Mouse (Mus musculus) MEL (cell line): Measurements from ENCODE around the gene Abl1. TPM values are rescaled to one million over a fixed set of nuclear protein-coding genes. Genes with fewer than 3 reads are reported as not detected.

Experiments used
- DNase-seq: peaks from one replicate; pipeline ENCODE4 v3.0.0; 2011; ENCODE audit warnings: low read depth, low spot score
- H3K27ac ChIP-seq: 2 replicates; pipeline ENCODE4 v1.5.1; 2012; ENCODE audit warnings: low read depth, mild to moderate bottlenecking, control low read depth, low read length, moderate library complexity; ENCODE audit not compliant: control insufficient read depth
- H3K27me3 ChIP-seq, 2 experiments: fragments of 150-350 bp in 1 of 2; sonication (generic) in 1 of 2; 2 replicates each; pipeline ENCODE4 v1.6.1; 2012; ENCODE audit warnings: low read length in 2 of 2, mild to moderate bottlenecking in 2 of 2, improper control_type of control experiment in 1 of 2, moderate library complexity in 1 of 2; ENCODE audit not compliant: insufficient read depth in 2 of 2, control insufficient read depth in 1 of 2
- H3K36me3 ChIP-seq, 2 experiments: 2 replicates each; pipeline ENCODE4 v1.6.1; 2012 to 2014; ENCODE audit warnings: low read length in 2 of 2, improper control_type of control experiment in 1 of 2, inconsistent platforms in 1 of 2, mild to moderate bottlenecking in 1 of 2; ENCODE audit not compliant: insufficient read depth in 2 of 2, control insufficient read depth in 1 of 2
- H3K4me1 ChIP-seq, 2 experiments: fragments of 150-350 bp in 1 of 2; sonication (generic) in 1 of 2; 2 replicates each; pipeline ENCODE4 v1.6.1; 2012; ENCODE audit warnings: low read length in 2 of 2, improper control_type of control experiment in 1 of 2, mild to moderate bottlenecking in 1 of 2; ENCODE audit not compliant: insufficient read depth in 2 of 2, control insufficient read depth in 1 of 2
- H3K4me3 ChIP-seq, 2 experiments: fragments of 150-350 bp in 1 of 2; sonication (generic) in 1 of 2; 2 replicates each; pipeline ENCODE4 v1.5.1; 2012; ENCODE audit warnings: low read depth in 2 of 2, low read length in 2 of 2, mild to moderate bottlenecking in 2 of 2, moderate library complexity in 2 of 2, control low read depth in 1 of 2, improper control_type of control experiment in 1 of 2; ENCODE audit not compliant: control insufficient read depth in 1 of 2, insufficient read depth in 1 of 2
- H3K79me2 ChIP-seq: 2 replicates; pipeline ENCODE4 v1.6.1; 2012; ENCODE audit warnings: mild to moderate bottlenecking, low read length, moderate library complexity; ENCODE audit not compliant: control insufficient read depth, poor library complexity, insufficient read depth
- H3K9ac ChIP-seq: 2 replicates; pipeline ENCODE4 v1.6.1; 2012; ENCODE audit warnings: low read depth, mild to moderate bottlenecking, control low read depth, low read length, moderate library complexity; ENCODE audit not compliant: control insufficient read depth, poor library complexity, severe bottlenecking
- H3K9me3 ChIP-seq: fragments of 150-350 bp; sonication (generic); replicated peaks from 2 replicates; pipeline ENCODE4 v1.6.1; 2012; ENCODE audit warnings: mild to moderate bottlenecking, low read length, improper control_type of control experiment, moderate library complexity; ENCODE audit not compliant: insufficient read depth
- BHLHE40 ChIP-seq: IDR thresholded peaks from 2 replicates; pipeline ENCODE4 v1.6.1; 2012; ENCODE audit warnings: low read depth, mild to moderate bottlenecking, inconsistent platforms, low read length, improper control_type of control experiment, borderline replicate concordance
- CHD2 ChIP-seq: IDR thresholded peaks from 2 replicates; pipeline ENCODE4 v1.6.1; 2011; ENCODE audit warnings: low read length, improper control_type of control experiment
- CTCF ChIP-seq, 3 experiments: IDR thresholded peaks in 2 of 3; conservative IDR thresholded peaks in 1 of 3; 2 replicates each; pipeline ENCODE4 v1.5.1; 2011 to 2012; ENCODE audit warnings: low read length in 3 of 3, low read depth in 2 of 3, mild to moderate bottlenecking in 2 of 3, improper control_type of control experiment in 1 of 3, inconsistent platforms in 1 of 3, mixed read lengths in 1 of 3, moderate library complexity in 1 of 3; ENCODE audit not compliant: control insufficient read depth in 1 of 3, insufficient read depth in 1 of 3, poor library complexity in 1 of 3, severe bottlenecking in 1 of 3
- ELF1 ChIP-seq: IDR thresholded peaks from 2 replicates; pipeline ENCODE4 v1.6.1; 2014; ENCODE audit warnings: low read depth, mild to moderate bottlenecking, inconsistent platforms, low read length, improper control_type of control experiment, moderate library complexity
- EP300 ChIP-seq, 2 experiments: IDR thresholded peaks; 2 replicates each; pipeline ENCODE4 v1.6.1; 2011; ENCODE audit warnings: improper control_type of control experiment in 2 of 2, low read length in 2 of 2, low read depth in 1 of 2, mild to moderate bottlenecking in 1 of 2
- ETS1 ChIP-seq: IDR thresholded peaks from 2 replicates; pipeline ENCODE4 v1.6.1; 2012; ENCODE audit warnings: low read depth, mild to moderate bottlenecking, inconsistent platforms, low read length, improper control_type of control experiment, moderate library complexity
- HCFC1 ChIP-seq: IDR thresholded peaks from 2 replicates; pipeline ENCODE4 v1.6.1; 2012; ENCODE audit warnings: low read depth, mild to moderate bottlenecking, inconsistent platforms, low read length, improper control_type of control experiment, moderate library complexity
- JUND ChIP-seq: IDR thresholded peaks from 2 replicates; pipeline ENCODE4 v1.6.1; 2011; ENCODE audit warnings: low read depth, mild to moderate bottlenecking, improper control_type of control experiment, low read length
- MAFK ChIP-seq: IDR thresholded peaks from 2 replicates; pipeline ENCODE4 v1.6.1; 2011; ENCODE audit warnings: low read depth, mild to moderate bottlenecking, low read length, improper control_type of control experiment, borderline replicate concordance
- MAX ChIP-seq: IDR thresholded peaks from 2 replicates; pipeline ENCODE4 v1.6.1; 2011; ENCODE audit warnings: low read length, improper control_type of control experiment
- MEF2A ChIP-seq: IDR thresholded peaks from 2 replicates; pipeline ENCODE4 v1.6.1; 2014; ENCODE audit warnings: low read depth, mild to moderate bottlenecking, inconsistent platforms, low read length, improper control_type of control experiment; ENCODE audit not compliant: poor library complexity, insufficient replicate concordance, severe bottlenecking; ENCODE audit errors: extremely low read depth
- MYB ChIP-seq: IDR thresholded peaks from 2 replicates; pipeline ENCODE4 v1.6.1; 2011; ENCODE audit warnings: mild to moderate bottlenecking, low read depth, low read length, improper control_type of control experiment
- MYC ChIP-seq: IDR thresholded peaks from 2 replicates; pipeline ENCODE4 v1.6.1; 2011; ENCODE audit warnings: low read depth, mild to moderate bottlenecking, low read length, improper control_type of control experiment, moderate library complexity
- NELFE ChIP-seq: IDR thresholded peaks from 2 replicates; pipeline ENCODE4 v1.6.1; 2011; ENCODE audit warnings: low read depth, low read length, improper control_type of control experiment
- POLR2A ChIP-seq, 2 experiments: IDR thresholded peaks; 2 replicates each; pipeline ENCODE4 v1.6.1; 2011 to 2012; ENCODE audit warnings: low read length in 2 of 2, mild to moderate bottlenecking in 2 of 2, control low read depth in 1 of 2, improper control_type of control experiment in 1 of 2, low read depth in 1 of 2, moderate library complexity in 1 of 2; ENCODE audit not compliant: control insufficient read depth in 1 of 2, insufficient read depth in 1 of 2, poor library complexity in 1 of 2
- POLR2AphosphoS2 ChIP-seq: IDR thresholded peaks from 2 replicates; pipeline ENCODE4 v1.6.1; 2011; ENCODE audit warnings: low read length, improper control_type of control experiment
- POLR2AphosphoS5 ChIP-seq: IDR thresholded peaks from 2 replicates; pipeline ENCODE4 v1.6.1; 2012; ENCODE audit warnings: low read depth, borderline replicate concordance, mild to moderate bottlenecking, inconsistent platforms, low read length, moderate library complexity, mixed read lengths
- RAD21 ChIP-seq: IDR thresholded peaks from 2 replicates; pipeline ENCODE4 v1.6.1; 2011; ENCODE audit warnings: mild to moderate bottlenecking, low read depth, low read length, improper control_type of control experiment
- RCOR1 ChIP-seq: IDR thresholded peaks from 2 replicates; pipeline ENCODE4 v1.6.1; 2012; ENCODE audit warnings: low read depth, mild to moderate bottlenecking, inconsistent platforms, low read length, improper control_type of control experiment
- SIN3A ChIP-seq: IDR thresholded peaks from 2 replicates; pipeline ENCODE4 v1.6.1; 2012; ENCODE audit warnings: low read length, improper control_type of control experiment, inconsistent platforms
- TAL1 ChIP-seq: IDR thresholded peaks from 2 replicates; pipeline ENCODE4 v1.6.1; 2012; ENCODE audit warnings: mild to moderate bottlenecking, inconsistent platforms, low read length, moderate library complexity, mixed read lengths
- TBP ChIP-seq: IDR thresholded peaks from 2 replicates; pipeline ENCODE4 v1.8.0; 2011; ENCODE audit warnings: low read depth, low read length, improper control_type of control experiment
- UBTF ChIP-seq: IDR thresholded peaks from 2 replicates; pipeline ENCODE4 v1.6.1; 2012; ENCODE audit warnings: low read depth, mild to moderate bottlenecking, inconsistent platforms, low read length, improper control_type of control experiment, moderate library complexity, borderline replicate concordance; ENCODE audit not compliant: insufficient read depth
- USF2 ChIP-seq, 2 experiments: IDR thresholded peaks; 2 replicates each; pipeline ENCODE4 v1.6.1; 2011 to 2012; ENCODE audit warnings: improper control_type of control experiment in 2 of 2, low read length in 2 of 2, borderline replicate concordance in 1 of 2, inconsistent platforms in 1 of 2, low read depth in 1 of 2, mild to moderate bottlenecking in 1 of 2; ENCODE audit not compliant: insufficient read depth in 1 of 2
- ZC3H11A ChIP-seq: IDR thresholded peaks from 2 replicates; pipeline ENCODE4 v1.6.1; 2012; ENCODE audit warnings: low read depth, mild to moderate bottlenecking, inconsistent platforms, low read length, improper control_type of control experiment
- ZKSCAN1 ChIP-seq: IDR thresholded peaks from 2 replicates; pipeline ENCODE4 v1.6.1; 2012; ENCODE audit warnings: low read depth, mild to moderate bottlenecking, inconsistent platforms, low read length, improper control_type of control experiment, moderate library complexity
- ZMIZ1 ChIP-seq: IDR thresholded peaks from 2 replicates; pipeline ENCODE4 v1.6.1; 2012; ENCODE audit warnings: low read depth, mild to moderate bottlenecking, inconsistent platforms, low read length, improper control_type of control experiment, moderate library complexity
- polyA plus RNA-seq, 2 experiments: library from polyadenylated mRNA; stranded (reverse) in 1 of 2; unstranded in 1 of 2; fragments of >175 nt in 1 of 2; fragments of >200 nt in 1 of 2; gene quantifications; 2 replicates each; pipeline versions ENCODE4 v1.2.1 to v1.2.4; 2012; ENCODE audit warnings: low replicate concordance in 2 of 2, low read depth in 1 of 2; ENCODE audit not compliant: insufficient read length in 2 of 2, insufficient read depth in 1 of 2, missing spikeins in 1 of 2
- total RNA-seq: library from RNA; depleted of rRNA; stranded (reverse); fragments of 300-350 nt; gene quantifications from 2 replicates; pipeline ENCODE4 v1.2.3, GENCODE M21; 2012

Gene Abl1
- total and polyA plus RNA-seq, 3 experiments, result 21.3 to 47.1 TPM; not detected in 1

- no peak for TF ChIP-seq CHD2
- TF ChIP-seq RAD21, result no peak
- no peak for TF ChIP-seq ETS1
- no peak for TF ChIP-seq TAL1
- no peak for TF ChIP-seq MEF2A
- TF ChIP-seq NELFE, result no peak
- TF ChIP-seq POLR2AphosphoS2, result no peak
- TF ChIP-seq CTCF (IDR thresholded peaks at IDR 0.05 in 2 of 3, conservative IDR thresholded peaks at IDR 0.05 in 1 of 3; ENCODE audit: control insufficient read depth in 1 of 3, insufficient read depth in 1 of 3, low read depth in 2 of 3, low read length in 3 of 3, poor library complexity in 1 of 3, severe bottlenecking in 1 of 3), result no peak
- no peak for TF ChIP-seq ZKSCAN1
- no peak for TF ChIP-seq TBP
- TF ChIP-seq JUND, result no peak
- TF ChIP-seq MAX, result no peak
- no peak for TF ChIP-seq UBTF
- Histone ChIP-seq H3K27ac (no peak overlapping the region), H3K4me3 (no peak overlapping the region)
Measured at GRCm38 (mm10) chr2:31713813-31714212, 25.6 kb downstream of the Abl1 start.

GRCm38 (mm10) chr2:31714780-31715179, 26.6 kb downstream of the Abl1 start:
- no peak overlapping the region for H3K4me3 ChIP-seq
- no peak overlapping the region for H3K27ac ChIP-seq
- TF ChIP-seq CTCF (IDR thresholded peaks at IDR 0.05 in 2 of 3, conservative IDR thresholded peaks at IDR 0.05 in 1 of 3; ENCODE audit: control insufficient read depth in 1 of 3, insufficient read depth in 1 of 3, low read depth in 2 of 3, low read length in 3 of 3, poor library complexity in 1 of 3, severe bottlenecking in 1 of 3) (peak in 1 of 3 experiments; percentile 7; a peak in 1 of 6 replicates), JUND (no peak)
- no peaks in the 10 kb centered on the region; a peak in 1 of 4 replicates for H3K36me3 ChIP-seq
- H3K9me3 ChIP-seq, result no peaks in the 10 kb centered on the region
- no peaks in the 10 kb centered on the region for H3K4me1 ChIP-seq
- no peak for DNase-seq
- no peak overlapping the region for H3K9ac ChIP-seq
- H3K27me3 ChIP-seq, result no peaks in the 10 kb centered on the region
- H3K79me2 ChIP-seq, result no peaks in the 10 kb centered on the region

More at GRCm38 (mm10) chr2:31713813-31714212, 25.6 kb downstream of the Abl1 start:
- Histone ChIP-seq H3K4me1 (no peaks in the 10 kb centered on the region), H3K9ac (no peak overlapping the region), H3K27me3 (no peaks in the 10 kb centered on the region), H3K9me3 (no peaks in the 10 kb centered on the region), H3K79me2 (no peaks in the 10 kb centered on the region), H3K36me3 (no peaks in the 10 kb centered on the region; a peak in 1 of 4 replicates)
- DNase-seq, result no peak

- Histone ChIP-seq H3K4me3 (no peak overlapping the region), H3K9ac (no peak overlapping the region), H3K4me1 (no peaks in the 10 kb centered on the region), H3K27me3 (no peaks in the 10 kb centered on the region), H3K9me3 (no peaks in the 10 kb centered on the region), H3K79me2 (no peaks in the 10 kb centered on the region), H3K36me3 (no peaks in the 10 kb centered on the region), H3K27ac (no peak overlapping the region)
- no peak for TF ChIP-seq ELF1
- no peak for TF ChIP-seq USF2 (IDR thresholded peaks at IDR 0.05; ENCODE audit: borderline replicate concordance in 1 of 2, insufficient read depth in 1 of 2, low read depth in 1 of 2, low read length in 2 of 2)
- TF ChIP-seq MYB, result no peak
- no peak for TF ChIP-seq ZC3H11A
- TF ChIP-seq MYC, result no peak
- TF ChIP-seq BHLHE40, result no peak
- no peak for TF ChIP-seq CHD2
- TF ChIP-seq MAFK, result no peak
- TF ChIP-seq MAX, result no peak
- TF ChIP-seq POLR2A (IDR thresholded peaks at IDR 0.05; ENCODE audit: control insufficient read depth in 1 of 2, insufficient read depth in 1 of 2, low read depth in 1 of 2, low read length in 2 of 2, poor library complexity in 1 of 2), result no peak
- TF ChIP-seq SIN3A, result no peak
- TF ChIP-seq POLR2AphosphoS5, result no peak
- no peak for TF ChIP-seq HCFC1
- no peak for TF ChIP-seq RCOR1
- no peak for TF ChIP-seq MEF2A
- no peak for TF ChIP-seq EP300 (IDR thresholded peaks at IDR 0.05; ENCODE audit: low read depth in 1 of 2, low read length in 2 of 2)
- TF ChIP-seq ZMIZ1, result no peak
- DNase-seq, result no peak
Measured at GRCm38 (mm10) chr2:31715985-31716384, 27.8 kb downstream of the Abl1 start.
